Mouse (Mus musculus) embryo, embryonic 10 days (tissue): ENCODE data around the gene Pibf1.

Experiments used
- DNase-seq: peaks from one replicate; pipeline ENCODE4 v3.0.0-alpha.2; 2015; ENCODE audit warnings: low spot score

Gene Pibf1

DNA sequence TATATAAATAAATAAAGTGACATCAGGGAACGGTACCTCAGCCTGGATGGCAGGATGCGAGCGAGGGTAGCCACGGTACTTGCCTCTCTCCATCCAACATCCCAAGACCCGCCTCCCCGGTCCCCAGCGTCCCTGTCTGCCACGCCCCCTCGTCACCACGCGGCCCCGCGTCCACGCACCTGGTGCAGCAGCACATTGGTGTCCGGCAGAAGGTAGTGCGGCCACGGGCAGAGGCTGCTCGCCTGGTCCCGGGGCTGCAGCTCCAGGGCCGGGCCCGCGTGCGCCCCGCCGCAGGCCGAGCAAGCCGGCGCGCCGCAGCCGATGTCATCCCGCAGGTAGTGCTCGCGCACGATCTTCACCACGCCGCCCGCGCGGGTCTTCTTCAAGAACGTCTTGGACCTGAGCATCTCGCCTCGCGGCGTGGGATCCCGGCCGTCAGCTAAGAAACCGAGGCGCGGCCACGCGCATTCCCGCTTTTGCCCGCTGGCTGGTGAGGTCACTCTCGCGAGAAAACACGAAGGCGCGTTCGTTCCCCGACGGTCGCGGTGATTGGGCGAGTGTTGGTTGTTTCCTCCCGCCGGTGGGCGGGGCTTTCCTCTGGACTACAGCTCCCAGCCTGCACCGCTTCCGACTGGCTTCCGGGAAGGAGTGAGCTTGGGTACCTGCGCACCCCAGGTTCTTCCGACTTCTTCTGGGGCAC lies at the start of gene Pibf1, which contains the start of gene Dis3:
Pibf1 (plus strand) TSS at position 158 of the 700 bp plus-strand sequence.
Dis3 (minus strand) TSS at position 504 of the 700 bp plus-strand sequence.
- peak; percentile 98 for DNase-seq

DNA sequence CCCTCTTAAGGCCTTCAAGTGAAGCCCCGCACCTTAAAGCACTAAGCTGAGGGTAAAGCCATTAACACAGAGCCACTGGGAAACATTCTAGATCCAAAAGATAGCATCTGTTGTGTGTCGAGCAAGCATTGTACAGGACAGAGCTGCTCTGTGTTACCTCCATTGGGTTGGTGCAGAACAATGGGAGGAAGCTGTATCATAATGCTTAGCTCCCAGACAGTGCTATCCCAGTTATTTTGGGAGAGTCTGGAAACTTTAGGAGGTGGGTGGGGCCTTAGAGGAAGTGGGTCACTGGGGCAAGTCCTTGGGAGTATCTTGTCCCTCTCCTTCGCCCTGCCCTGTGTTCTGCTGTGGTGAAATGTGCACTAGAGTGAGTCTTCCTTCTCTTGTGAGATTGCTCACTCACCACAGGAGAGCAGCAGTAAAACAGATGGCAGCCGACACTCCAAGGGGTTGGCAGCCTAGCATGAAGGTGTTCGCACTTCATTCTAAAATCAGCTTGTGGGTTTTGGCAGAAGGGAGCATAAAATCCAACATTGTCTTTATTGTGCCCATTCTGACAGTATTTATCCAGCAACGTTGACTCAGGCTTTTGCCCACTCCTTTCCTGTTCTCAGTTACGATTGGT lies 40.2 kb upstream of the Pibf1 start:
- DNase-seq: no peak

- DNase-seq: no peak
These were observed 38.6 kb upstream of the Pibf1 start for GRCm38 (mm10) chr14:99060616-99061015.

DNA sequence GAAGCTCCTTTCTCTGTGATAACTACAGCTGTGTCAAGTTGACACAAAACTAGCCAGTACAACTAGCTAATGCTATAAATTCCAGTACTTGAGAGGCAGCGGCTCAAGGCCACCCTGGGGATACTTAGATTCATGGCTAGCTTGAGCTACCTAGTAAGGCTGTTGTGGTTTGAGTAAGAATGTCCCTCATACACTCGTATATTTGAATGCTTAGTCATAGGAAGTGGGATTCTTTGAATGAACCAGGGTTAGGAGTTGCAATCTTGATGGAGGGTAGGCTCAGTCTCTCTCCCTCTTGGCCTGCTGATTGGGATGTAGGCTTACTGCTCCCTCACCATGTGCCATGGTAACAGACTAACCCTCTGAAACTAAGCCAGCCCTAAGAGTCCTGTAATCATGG lies 36.1 kb upstream of the Pibf1 start:
- DNase-seq: no peak

DNA sequence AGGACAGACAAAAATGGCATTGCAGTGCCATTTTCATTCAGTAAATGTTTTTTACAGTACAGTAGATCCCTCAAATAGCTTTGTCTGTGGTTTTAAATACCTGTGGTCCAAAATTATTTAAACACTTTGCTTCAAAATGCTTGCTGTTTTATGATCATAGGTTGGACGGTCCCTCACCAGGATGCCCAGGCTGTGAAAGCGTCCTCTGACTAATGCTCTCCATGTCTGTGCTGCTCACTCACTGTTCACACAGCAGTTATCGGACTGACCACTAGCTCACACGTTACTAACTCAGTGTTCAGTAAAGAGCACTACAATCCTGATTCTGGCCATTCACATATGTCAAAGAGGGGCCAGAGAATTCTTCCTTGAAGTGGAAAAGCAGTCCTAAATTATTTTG lies 28.1 kb upstream of the Pibf1 start:
- no peak for DNase-seq

- no peak for DNase-seq
These were observed 10.3 kb upstream of the Pibf1 start for GRCm38 (mm10) chr14:99088947-99089346.

DNA sequence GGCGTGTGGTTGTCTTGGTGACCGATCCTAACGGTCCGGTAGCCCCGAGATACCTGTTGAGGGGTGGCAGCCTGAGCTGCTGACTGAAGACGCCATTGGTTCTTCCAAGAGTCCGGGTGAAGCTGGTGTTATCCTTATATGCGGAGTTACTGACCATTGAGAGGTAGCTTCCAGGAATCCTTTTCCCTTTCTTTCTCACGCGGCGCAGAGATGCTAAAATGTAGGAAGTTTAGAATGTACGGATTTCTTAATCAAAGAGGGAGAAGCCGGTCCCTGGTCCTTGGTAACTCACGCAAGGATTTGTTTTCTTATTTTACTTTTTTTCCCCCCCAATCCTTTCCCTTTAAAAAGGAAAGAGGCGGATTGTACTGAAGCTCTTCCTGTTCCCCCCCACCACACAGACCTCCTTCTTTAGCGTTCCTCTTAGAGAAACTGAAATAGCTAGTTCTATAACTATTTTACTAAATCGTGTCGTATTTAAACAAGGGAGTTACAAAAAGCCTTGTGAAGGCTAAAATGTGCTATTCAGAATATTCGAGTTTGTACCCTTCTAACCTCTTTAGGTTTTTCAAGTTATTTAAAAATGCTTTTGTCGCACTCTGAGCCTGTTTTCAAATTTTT lies 853 bp downstream of the Pibf1 start:
- no peak for DNase-seq

- DNase-seq: no peak
These were observed 3.8 kb downstream of the Pibf1 start for GRCm38 (mm10) chr14:99103050-99103449.

DNA sequence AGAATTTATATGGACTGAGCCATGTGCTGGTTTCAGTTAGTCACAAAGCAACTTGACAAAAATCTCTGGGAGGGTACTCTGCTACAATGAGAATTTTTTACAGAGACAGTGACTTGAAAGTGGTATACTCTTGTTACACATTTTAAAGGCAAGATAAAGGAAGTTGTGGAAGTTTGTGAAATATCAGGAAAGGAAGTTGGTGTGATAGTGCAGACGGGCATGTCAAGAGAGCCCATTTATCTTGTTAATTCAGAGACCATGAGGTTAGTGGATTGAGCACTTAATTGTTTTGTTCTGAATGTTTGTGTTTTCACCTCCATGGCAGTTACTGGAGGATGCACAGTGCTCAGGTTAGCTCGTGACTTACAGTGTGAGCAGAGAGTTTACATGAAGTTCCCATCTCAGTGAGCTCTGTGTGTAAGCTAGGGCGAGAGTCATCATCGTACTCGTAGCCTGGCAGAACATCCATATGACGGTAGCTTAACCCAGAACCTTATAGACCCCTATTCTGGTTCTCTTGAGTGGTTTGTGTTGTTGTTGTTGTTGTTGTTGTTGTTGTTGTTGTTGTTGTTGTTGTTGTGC lies 5.4 kb downstream of the Pibf1 start:
- DNase-seq: no peak

DNA sequence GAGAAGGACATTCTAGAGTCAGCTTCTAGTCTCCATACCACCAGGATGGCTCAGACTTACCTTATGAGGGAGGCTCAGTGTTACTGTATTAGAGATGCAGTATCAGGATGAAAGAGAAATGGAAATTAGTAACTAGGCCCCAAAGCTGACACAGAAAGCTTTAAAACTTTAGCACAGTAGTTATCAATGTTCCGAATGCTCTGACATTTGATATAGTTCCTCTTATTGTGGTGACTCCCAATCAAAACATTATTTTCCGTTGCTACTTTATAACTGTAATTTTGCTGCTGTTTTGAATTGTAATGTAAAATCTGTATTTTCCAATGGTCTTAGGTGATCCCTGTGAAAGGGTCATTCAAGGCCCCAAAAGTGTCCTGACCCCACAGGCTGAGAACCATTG lies 7.4 kb downstream of the Pibf1 start:
- no peak for DNase-seq

DNA sequence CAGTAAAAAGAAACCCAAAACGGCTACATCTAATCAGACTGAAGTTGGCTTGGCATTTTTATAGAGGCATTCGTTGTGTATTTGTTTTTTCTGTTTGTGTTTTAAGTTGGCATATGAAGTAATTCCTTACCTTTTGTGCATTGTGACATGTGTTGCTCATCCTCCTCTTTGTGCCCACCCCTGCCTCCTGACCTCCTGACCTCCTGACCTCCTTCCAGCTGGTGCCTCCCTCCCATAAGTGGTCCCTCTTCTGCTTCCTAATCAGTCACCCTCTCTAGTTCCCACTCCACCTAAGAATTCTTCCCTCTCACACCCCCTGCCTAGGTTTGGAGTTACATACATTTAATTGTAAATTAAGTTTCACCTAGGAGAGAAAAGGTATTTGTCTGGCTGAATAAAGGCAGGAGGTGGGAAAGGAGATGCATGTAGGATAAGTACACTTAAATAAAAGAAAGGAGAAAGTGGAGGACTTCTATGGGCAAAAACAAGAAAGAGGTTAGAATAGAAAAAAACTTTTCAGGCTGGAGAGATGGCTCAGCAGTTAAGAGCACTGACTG lies 8.5 kb downstream of the Pibf1 start:
- no peak for DNase-seq

- DNase-seq: no peak
These were observed 9.5 kb downstream of the Pibf1 start for GRCm38 (mm10) chr14:99108762-99109161.

GRCm38 (mm10) chr14:99117576-99117975 lies 18.4 kb downstream of the Pibf1 start:
- no peak for DNase-seq

DNA sequence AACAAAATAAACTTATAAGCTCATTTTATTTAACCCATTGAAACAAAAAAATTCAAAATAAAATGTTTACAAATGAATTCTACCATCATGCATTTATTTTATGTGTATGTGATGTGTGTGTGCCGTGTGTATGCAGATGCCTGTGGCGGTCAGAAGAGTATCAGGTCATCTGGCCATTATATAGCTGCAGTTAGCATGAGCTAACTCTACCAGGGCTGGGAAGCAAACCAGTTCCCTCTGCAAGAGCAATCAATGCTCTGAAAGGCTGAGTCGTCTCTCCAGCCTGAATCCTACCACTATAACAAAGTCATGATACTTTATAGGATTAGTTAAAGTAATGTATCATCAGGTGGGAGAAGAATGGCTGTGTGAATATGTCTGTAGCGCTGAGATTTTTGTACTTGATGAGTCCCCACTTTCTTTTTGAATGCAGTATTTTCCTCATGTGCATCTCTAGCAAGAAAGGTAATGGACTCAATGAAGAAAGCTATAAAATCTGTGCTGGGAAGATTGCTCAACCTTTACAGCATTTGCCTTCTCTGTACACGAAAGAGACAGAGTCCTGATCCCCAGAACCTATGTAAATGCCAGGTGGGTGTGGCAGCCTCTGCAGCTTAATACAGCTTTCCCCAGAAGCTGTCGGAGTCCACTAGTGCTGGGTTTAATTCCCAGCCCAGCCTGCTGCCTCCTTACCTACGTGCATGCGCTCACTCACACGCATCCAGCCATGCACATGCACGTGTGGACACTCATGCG lies 22.5 kb downstream of the Pibf1 start:
- no peak for DNase-seq

GRCm38 (mm10) chr14:99124076-99124475 lies 24.9 kb downstream of the Pibf1 start:
- no peak for DNase-seq

DNA sequence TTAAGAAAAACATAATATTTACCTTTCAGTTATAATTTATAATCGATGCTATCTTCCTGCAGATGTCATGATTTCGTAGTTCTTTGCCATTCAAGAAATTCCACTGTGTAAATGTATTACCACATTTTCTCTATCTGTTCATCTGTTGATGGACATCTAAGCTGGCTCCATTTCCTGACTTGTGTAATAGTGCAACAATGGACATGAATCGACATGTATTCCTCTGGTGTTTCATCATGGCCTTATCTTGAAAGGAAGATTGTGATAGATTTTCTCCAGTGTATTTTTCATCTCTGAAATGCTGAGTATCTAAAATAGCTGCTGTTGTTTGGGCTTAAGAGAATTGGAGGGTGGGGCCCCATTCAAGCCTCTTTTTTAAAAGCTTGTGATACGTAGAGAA lies 27.5 kb downstream of the Pibf1 start:
- DNase-seq: no peak

DNA sequence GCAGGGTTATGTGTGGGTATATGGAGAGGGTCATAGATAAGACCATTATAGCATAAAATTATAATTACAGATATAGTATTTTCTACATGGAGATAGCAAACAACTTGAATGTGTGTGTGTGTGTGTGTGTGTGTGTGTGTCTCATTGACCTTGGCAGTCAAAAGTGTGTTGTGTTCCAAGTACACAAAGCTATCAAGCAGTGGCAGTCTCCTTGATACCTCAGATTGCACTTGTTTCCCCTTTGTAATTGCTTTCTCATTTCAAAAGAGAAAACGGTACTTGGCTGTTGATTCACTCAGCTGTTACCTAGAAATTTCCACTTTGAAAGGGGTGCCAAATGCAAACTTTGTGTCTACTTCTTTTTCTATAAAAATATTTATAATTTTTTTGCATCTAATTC lies 28.3 kb downstream of the Pibf1 start:
- DNase-seq: no peak

- DNase-seq: no peak
These were observed 29.8 kb downstream of the Pibf1 start for GRCm38 (mm10) chr14:99129050-99129449.

DNA sequence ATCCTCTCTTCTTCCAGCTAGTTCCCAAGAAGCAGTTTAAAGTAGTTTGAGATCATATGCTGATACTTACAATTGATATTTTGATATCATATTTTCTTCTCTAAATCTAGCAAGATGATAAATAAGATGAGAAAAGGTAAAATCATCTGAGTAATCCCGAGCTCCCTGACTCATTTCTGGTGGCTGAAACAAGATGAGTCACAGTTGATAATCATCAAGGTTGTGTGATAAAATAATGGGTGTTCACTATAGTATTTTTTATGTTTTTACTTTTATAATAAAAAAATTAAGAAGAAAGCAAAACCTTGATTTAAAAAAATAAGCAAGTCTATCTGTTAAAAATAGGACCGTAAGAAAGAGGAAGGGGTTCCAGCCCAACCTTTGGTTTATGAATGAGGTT lies 34.8 kb downstream of the Pibf1 start:
- no peak for DNase-seq

- no peak for DNase-seq
These were observed 36.5 kb downstream of the Pibf1 start for GRCm38 (mm10) chr14:99135761-99136160.

- DNase-seq: no peak
These were observed 37.1 kb downstream of the Pibf1 start for GRCm38 (mm10) chr14:99136297-99136696.

DNA sequence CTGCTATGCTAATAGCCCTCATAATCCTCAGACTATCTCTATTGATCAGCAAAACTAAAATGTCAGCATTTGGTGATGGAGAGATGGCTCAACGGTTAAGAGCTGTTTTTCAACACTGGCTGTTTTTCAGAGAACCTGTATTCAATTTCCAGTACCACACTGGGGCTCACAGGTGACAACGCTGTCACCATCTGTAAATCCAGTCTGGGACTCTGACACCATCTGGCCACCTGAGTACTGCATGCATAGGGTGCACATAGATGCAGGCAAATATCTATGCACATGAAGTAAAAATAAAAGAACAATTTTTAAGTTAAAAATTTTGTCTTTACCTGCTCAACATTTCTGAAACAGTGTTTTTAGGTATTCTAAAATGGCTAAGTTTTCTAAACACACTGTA lies 40.8 kb downstream of the Pibf1 start:
- DNase-seq: no peak
